Mouse (Mus musculus) left cerebral cortex, adult 9 months (tissue): ENCODE data around the gene Fbxw19.
"Not testable (repeated sequence)": the region's sequence is repeated elsewhere in the genome, so short reads cannot be mapped to it uniquely, and the experiment has no call there.

Experiments used
- DNase-seq, 2 experiments: peaks; one replicate each; pipeline ENCODE4 v3.0.0; 2022; ENCODE audit warnings: low spot score in 2 of 2

Gene Fbxw19

GRCm38 (mm10) chr9:109495775-109496174 lies at the start of gene Fbxw19:
Gene Fbxw19, minus strand, starts transcription at chr9:109495875.
- not testable (repeated sequence) for DNase-seq

DNA sequence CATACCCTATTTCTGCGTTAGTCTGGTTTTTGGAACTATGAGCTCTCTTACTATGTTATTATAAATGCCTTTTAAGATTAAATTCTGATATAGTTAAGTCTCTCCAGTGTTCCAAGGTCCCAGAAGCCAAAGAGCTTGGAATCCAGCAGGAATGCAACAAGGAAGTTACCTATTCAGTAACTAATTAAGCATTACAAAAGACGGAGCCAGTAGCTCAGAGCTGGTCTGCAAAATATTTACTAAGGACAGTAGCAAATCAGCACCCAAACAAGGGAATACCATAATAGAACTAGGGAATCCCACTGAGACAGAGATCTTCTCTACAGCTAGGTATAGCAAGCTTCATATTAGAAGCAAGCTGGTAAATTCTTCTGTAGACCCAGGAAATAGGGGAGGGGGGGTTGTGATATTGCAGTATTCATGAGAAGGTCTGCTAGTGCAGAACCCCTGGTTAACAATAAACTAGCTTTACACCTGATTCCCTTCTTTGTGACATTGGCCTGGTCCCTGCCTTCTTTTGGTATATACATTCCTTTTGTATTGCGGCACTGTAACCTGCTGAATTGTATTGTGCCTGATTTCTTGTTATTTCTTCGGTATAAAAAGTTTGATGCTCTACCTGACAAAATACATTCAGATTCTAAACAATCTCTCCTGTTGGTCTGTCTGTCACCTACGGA lies 27.9 kb upstream of the Fbxw19 start:
- no peak for DNase-seq

- DNase-seq = no peak
These were observed 46.6 kb downstream of the Fbxw19 start, which contains the start of gene Fbxw16 for GRCm38 (mm10) chr9:109449040-109449439. Gene Fbxw16, minus strand, starts transcription at chr9:109449140.

- no peak for DNase-seq
These were observed 62.7 kb downstream of the Fbxw19 start for GRCm38 (mm10) chr9:109432956-109433355.
